Mouse (Mus musculus): ENCODE measurements around the gene Rnf208. TPM values are rescaled to one million over a fixed set of nuclear protein-coding genes. Genes with fewer than 3 reads are reported as not detected.
"Not testable (repeated sequence)": the region's sequence is repeated elsewhere in the genome, so short reads cannot be mapped to it uniquely, and the experiment has no call there.

Gene Rnf208
- polyA plus RNA-seq, 1 experiment from 2014 or later = 16.3 TPM

DNA sequence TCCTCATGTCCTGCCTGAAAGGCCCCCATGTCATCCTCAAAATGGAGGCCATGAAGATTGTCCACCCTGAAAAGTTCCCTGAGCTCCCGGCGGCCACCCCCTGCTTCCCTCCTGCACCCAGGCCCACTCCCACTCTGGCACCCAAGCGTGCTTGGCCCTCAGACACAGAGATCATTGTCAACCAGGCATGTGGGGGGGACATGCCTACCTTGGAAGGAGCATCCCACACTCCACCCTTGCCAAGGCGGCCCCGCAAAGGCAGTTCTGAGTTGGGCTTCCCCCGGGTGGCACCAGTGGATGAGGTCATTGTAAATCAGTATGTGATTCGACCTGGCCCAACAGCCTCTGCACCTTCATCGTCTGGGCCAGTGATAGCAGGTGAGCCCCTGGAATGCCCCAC, 1.3 kb downstream of the Rnf208 start:
- H3K27ac ChIP-seq (replicated peaks; ENCODE audit: low read depth, low read length) = no peak overlapping the region
- H3K27me3 ChIP-seq (replicated peaks; ENCODE audit: control insufficient read depth, insufficient read depth, low read length) = peaks cover 13% of the 10 kb centered on the region
- 73% methylated on average over 7 of the region's 8 CpGs for WGBS
- H3K4me2 ChIP-seq (ENCODE audit: low read depth, low read length) = peak overlapping the region; percentile 96; the same call in 1 of the 2 replicates
- peaks cover 15% of the 10 kb centered on the region for H3K4me1 ChIP-seq (ENCODE audit: control insufficient read depth, insufficient read depth, low read length)
- no peaks in the 10 kb centered on the region for H3K9me3 ChIP-seq (ENCODE audit: control insufficient read depth, low read length)
- ATAC-seq (ENCODE audit: low read depth) (no peak), DNase-seq (ENCODE audit: low spot score) (no peak)
- no peak overlapping the region for H3K4me3 ChIP-seq (ENCODE audit: low read depth, low read length)
- H3K9ac ChIP-seq (ENCODE audit: low read depth, low read length) = no peak overlapping the region
- peaks cover 14% of the 10 kb centered on the region; the same call in 1 of the 2 replicates for H3K36me3 ChIP-seq (ENCODE audit: control insufficient read depth, insufficient read depth, low read length)

DNA sequence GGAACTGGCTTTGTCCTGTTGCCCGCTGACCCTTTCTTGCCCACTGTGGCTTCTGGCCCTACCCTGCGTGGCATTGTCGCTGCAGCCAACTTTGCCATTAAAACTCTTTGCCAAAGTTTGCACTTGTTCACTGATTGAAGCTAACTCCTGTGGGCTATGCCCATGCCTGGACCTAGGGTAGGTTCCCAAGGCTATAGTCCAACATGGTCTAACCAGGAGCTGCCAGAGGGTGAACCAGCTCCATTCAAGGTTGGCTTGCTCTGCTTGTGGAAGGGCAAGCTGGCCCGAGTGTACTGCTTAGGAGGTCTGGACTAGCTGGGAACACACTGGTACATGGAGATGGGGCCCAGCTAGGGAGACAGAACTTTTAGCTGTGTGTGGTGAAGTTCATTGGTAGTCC, 2.1 kb downstream of the Rnf208 start:
- peaks cover 22% of the 10 kb centered on the region for H3K36me3 ChIP-seq (ENCODE audit: control insufficient read depth, insufficient read depth, low read length)
- no peak overlapping the region for H3K4me2 ChIP-seq (ENCODE audit: low read depth, low read length)
- H3K27ac ChIP-seq (replicated peaks; ENCODE audit: low read depth, low read length) = no peak overlapping the region
- 92% methylated on average over 4 of the region's 4 CpGs for WGBS
- no peak overlapping the region for H3K9ac ChIP-seq (ENCODE audit: low read depth, low read length)
- H3K9me3 ChIP-seq (ENCODE audit: control insufficient read depth, low read length) = no peaks in the 10 kb centered on the region
- H3K4me1 ChIP-seq (ENCODE audit: control insufficient read depth, insufficient read depth, low read length) = peaks cover 15% of the 10 kb centered on the region
- DNase-seq (ENCODE audit: low spot score) = no peak
- H3K27me3 ChIP-seq (replicated peaks; ENCODE audit: control insufficient read depth, insufficient read depth, low read length) = peaks cover 13% of the 10 kb centered on the region
- no peak for ATAC-seq (ENCODE audit: low read depth)
- H3K4me3 ChIP-seq (ENCODE audit: low read depth, low read length) = no peak overlapping the region

DNA sequence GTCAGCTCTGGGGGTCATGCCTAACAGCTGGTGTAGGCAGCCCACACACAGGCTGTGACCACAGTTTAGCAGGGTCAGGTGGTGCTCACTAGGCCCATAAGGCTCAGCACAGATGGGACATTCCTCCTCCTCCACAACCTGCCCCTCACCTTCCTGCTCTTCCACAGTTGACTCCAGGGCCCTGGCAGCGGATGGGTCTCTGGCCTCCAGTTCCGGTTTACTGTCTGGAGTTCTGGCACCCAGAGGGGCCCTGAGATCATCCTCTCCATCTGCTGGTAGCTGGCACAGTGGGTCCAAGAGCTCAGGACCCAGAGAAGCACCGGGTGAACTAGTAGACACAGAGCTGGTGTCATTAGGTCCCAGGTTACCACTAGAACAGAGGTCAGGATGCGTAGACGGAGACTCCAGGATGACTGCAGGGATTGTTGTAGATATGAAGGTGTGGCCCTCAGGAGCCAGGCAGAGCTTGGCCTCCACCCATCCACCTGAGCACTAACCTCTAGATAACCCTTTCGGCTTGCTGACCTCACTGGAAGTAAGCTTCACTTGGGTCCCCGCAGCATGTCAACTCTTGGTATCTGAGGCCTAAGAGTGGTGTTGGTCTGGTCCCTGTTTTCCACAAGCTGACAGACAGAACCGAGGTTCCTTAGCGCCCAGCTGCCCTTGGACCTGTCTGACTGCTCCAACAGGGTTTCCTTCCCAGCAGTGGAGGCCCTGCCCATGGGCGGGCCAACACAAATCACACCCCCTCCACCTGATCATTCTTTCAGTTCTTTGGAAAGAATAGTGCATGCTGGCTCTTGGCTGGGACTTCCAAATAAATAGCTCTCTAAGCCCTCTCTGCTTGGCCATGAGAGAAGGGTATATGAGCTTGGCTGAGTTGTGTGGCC, 4.4 kb downstream of the Rnf208 start, which contains the start of gene AL732309.1:
AL732309.1 (minus strand) TSS at position 681 of the 890 bp plus-strand sequence.
- ATAC-seq (ENCODE audit: low read depth) (no peak), DNase-seq (ENCODE audit: low spot score) (no peak)
- 89% methylated on average over 10 of the region's 10 CpGs for WGBS
- H3K4me3 ChIP-seq (ENCODE audit: low read depth, low read length) = no peak within 1 kb of the TSS
- H3K4me2 ChIP-seq (ENCODE audit: low read depth, low read length) = no peak within 1 kb of the TSS
- H3K4me1 ChIP-seq (ENCODE audit: control insufficient read depth, insufficient read depth, low read length) = peaks cover 4% of the 10 kb centered on the region
- H3K27ac ChIP-seq (replicated peaks; ENCODE audit: low read depth, low read length) = no peak within 1 kb of the TSS
- no peak within 1 kb of the TSS for H3K9ac ChIP-seq (ENCODE audit: low read depth, low read length)
- H3K36me3 ChIP-seq (ENCODE audit: control insufficient read depth, insufficient read depth, low read length) = peaks cover 39% of the 10 kb centered on the region
- peaks cover 10% of the 10 kb centered on the region for H3K27me3 ChIP-seq (replicated peaks; ENCODE audit: control insufficient read depth, insufficient read depth, low read length)
- H3K9me3 ChIP-seq (ENCODE audit: control insufficient read depth, low read length) = no peaks in the 10 kb centered on the region

DNA sequence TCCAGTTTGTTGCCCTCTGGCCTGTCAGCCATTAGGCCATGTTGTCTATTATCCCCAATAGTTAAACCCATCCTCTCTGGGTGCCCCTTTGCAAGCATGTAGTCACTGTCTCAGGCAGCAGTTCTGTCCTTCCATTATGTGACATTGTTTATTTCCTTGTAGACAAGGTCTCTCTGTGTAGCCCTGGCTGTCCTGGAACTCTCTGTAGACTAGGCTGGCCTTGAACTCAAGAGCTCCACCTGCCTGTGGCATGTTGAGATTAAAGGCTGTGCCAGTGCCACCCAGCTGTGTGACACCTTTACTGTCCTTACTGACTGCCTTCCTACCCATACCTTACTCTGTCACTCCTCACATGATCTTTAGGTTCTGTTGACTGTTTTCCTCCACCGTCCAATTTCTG, 10.3 kb downstream of the Rnf208 start:
- H3K27ac ChIP-seq (replicated peaks; ENCODE audit: low read depth, low read length) = no peak overlapping the region
- WGBS = 76% methylated on average over 1 of the region's 1 CpGs
- no peaks in the 10 kb centered on the region for H3K27me3 ChIP-seq (replicated peaks; ENCODE audit: control insufficient read depth, insufficient read depth, low read length)
- H3K9me3 ChIP-seq (ENCODE audit: control insufficient read depth, low read length) = no peaks in the 10 kb centered on the region
- H3K4me3 ChIP-seq (ENCODE audit: low read depth, low read length) = no peak overlapping the region
- peaks cover 36% of the 10 kb centered on the region for H3K36me3 ChIP-seq (ENCODE audit: control insufficient read depth, insufficient read depth, low read length)
- H3K9ac ChIP-seq (ENCODE audit: low read depth, low read length) = no peak overlapping the region
- no peak for ATAC-seq (ENCODE audit: low read depth)
- H3K4me1 ChIP-seq (ENCODE audit: control insufficient read depth, insufficient read depth, low read length) = peaks cover 10% of the 10 kb centered on the region; the same call in 1 of the 2 replicates
- no peak for DNase-seq (ENCODE audit: low spot score)
- no peak overlapping the region for H3K4me2 ChIP-seq (ENCODE audit: low read depth, low read length)

DNA sequence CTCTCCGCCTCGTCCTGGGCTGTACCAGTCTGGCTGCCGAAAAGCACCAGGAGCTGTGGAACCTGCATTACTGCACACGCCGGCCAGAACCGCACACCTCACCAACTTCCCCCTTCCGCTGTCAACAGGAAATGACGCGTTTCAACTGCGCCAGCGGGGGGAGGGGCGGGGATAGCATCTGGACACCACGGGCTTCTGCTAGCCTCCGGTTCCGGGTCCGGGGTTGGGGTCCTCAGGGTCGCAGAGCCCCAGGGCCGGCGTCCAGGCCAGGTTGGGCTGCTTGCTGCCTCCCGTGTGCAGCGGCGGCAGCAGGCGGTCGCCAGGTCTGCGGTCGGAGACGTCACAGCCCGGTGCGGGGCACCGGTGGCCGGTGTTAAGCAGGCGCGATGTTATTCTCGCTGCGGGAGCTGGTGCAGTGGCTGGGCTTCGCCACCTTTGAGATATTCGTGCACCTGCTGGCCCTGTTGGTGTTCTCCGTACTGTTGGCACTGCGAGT, 13.3 kb downstream of the Rnf208 start, which contains the start of gene Tmem203:
Tmem203 (plus strand) TSS at position 156 of the 496 bp plus-strand sequence.
- Histone ChIP-seq H3K4me2 (ENCODE audit: low read depth, low read length) (peak within 1 kb of the TSS; percentile 90), H3K36me3 (ENCODE audit: control insufficient read depth, insufficient read depth, low read length) (peaks cover 12% of the 10 kb centered on the region; the same call in 1 of the 2 replicates), H3K9ac (ENCODE audit: low read depth, low read length) (peak within 1 kb of the TSS; percentile 77), H3K4me1 (ENCODE audit: control insufficient read depth, insufficient read depth, low read length) (peaks cover 10% of the 10 kb centered on the region; the same call in 1 of the 2 replicates), H3K4me3 (ENCODE audit: low read depth, low read length) (peak within 1 kb of the TSS; percentile 78), H3K27me3 (replicated peaks; ENCODE audit: control insufficient read depth, insufficient read depth, low read length) (no peaks in the 10 kb centered on the region), H3K27ac (replicated peaks; ENCODE audit: low read depth, low read length) (peak within 1 kb of the TSS; percentile 65), H3K9me3 (ENCODE audit: control insufficient read depth, low read length) (no peaks in the 10 kb centered on the region)
- ATAC-seq (ENCODE audit: low read depth) (peak; percentile 93), DNase-seq (ENCODE audit: low spot score) (peak; percentile 92)
- 0% methylated on average over 20 of the region's 39 CpGs for WGBS

DNA sequence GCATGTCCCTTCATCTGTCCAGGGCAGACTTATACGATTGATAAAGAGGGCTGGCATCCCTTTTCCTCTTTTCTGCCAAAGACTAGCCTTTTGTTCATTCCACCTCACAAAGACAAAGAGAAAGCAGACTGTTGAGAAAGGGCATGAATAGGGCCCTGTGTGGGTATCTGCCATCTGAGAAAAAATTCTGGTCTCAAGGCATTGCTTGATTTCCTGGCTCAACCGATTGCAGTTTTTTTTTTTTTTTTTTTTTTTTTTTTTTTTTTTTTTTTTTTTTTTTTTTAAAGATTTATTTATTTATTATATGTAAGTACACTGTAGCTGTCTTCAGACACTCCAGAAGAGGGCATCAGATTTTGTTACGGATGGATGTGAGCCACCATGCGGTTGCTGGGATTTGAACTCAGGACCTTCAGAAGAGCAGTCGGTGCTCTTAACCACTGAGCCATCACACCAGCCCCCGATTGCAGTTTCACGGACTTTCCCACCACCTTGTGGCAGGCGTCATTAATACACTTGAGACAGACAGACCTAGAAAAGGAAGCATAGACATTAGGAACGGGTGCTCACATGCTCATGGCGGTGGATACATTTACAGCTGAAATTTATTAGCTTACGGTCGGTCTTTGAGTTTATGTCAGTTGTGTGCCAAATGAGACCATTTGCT, 14.5 kb downstream of the Rnf208 start:
- ATAC-seq (ENCODE audit: low read depth); H3K27ac ChIP-seq (replicated peaks; ENCODE audit: low read depth, low read length); H3K9me3 ChIP-seq (ENCODE audit: control insufficient read depth, low read length); H3K36me3 ChIP-seq (ENCODE audit: control insufficient read depth, insufficient read depth, low read length); H3K27me3 ChIP-seq (replicated peaks; ENCODE audit: control insufficient read depth, insufficient read depth, low read length); DNase-seq (ENCODE audit: low spot score); H3K4me1 ChIP-seq (ENCODE audit: control insufficient read depth, insufficient read depth, low read length): not testable (repeated sequence)
- peak overlapping the region; percentile 90 for H3K4me2 ChIP-seq (ENCODE audit: low read depth, low read length)
- H3K9ac ChIP-seq (ENCODE audit: low read depth, low read length) = peak overlapping the region; percentile 77; the same call in 1 of the 2 replicates
- 56% methylated on average over 10 of the region's 12 CpGs for whole genome bisulfite sequencing
- peak overlapping the region; percentile 78 for H3K4me3 ChIP-seq (ENCODE audit: low read depth, low read length)

DNA sequence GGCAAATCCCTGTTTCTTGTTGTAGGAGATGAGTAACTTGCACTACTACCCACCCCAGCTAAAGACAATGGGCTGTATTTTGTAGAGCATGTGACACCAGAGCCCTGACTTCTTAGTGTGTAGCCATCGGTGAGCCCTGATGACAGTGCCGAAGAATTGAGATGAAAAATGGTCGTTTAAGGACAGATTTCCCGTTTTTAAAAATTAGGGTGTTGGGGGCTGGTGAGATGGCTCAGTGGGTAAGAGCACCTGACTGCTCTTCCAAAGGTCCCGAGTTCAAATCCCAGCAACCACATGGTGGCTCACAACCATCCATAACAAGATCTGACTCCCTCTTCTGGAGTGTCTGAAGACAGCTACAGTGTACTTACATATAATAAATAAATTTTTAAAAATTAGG, 15.2 kb downstream of the Rnf208 start:
- H3K4me2 ChIP-seq (ENCODE audit: low read depth, low read length); ATAC-seq (ENCODE audit: low read depth); H3K9me3 ChIP-seq (ENCODE audit: control insufficient read depth, low read length); H3K27me3 ChIP-seq (replicated peaks; ENCODE audit: control insufficient read depth, insufficient read depth, low read length); H3K27ac ChIP-seq (replicated peaks; ENCODE audit: low read depth, low read length); H3K36me3 ChIP-seq (ENCODE audit: control insufficient read depth, insufficient read depth, low read length); H3K4me3 ChIP-seq (ENCODE audit: low read depth, low read length); DNase-seq (ENCODE audit: low spot score); H3K9ac ChIP-seq (ENCODE audit: low read depth, low read length): not testable (repeated sequence)
- 81% methylated on average over 5 of the region's 5 CpGs for WGBS
- H3K4me1 ChIP-seq (ENCODE audit: control insufficient read depth, insufficient read depth, low read length) = peaks cover 13% of the 10 kb centered on the region; the same call in 1 of the 2 replicates

DNA sequence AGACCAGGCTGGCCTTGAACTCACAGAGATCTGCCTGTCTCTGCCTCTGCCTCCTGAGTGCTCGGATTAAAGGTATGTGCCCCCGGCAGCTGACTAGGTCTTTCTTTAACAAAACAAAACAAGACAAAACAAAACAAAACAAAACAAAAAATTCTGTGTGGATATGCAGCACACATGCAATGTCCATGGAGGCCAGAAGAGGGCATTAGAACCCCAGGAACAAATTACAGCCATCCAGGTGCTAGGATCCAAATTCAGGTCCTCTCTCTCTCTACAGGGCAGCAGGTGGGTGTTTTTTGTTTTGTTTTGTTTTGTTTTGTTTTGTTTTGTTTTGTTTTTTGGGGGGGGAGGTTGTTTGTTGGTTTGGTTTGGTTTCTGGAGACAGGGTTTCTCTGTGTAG, 16.8 kb downstream of the Rnf208 start:
- no peak overlapping the region for H3K27ac ChIP-seq (replicated peaks; ENCODE audit: low read depth, low read length)
- WGBS = 51% methylated on average over 2 of the region's 2 CpGs
- H3K4me2 ChIP-seq (ENCODE audit: low read depth, low read length) = no peak overlapping the region
- peaks cover 22% of the 10 kb centered on the region for H3K4me1 ChIP-seq (ENCODE audit: control insufficient read depth, insufficient read depth, low read length)
- peaks cover 11% of the 10 kb centered on the region for H3K27me3 ChIP-seq (replicated peaks; ENCODE audit: control insufficient read depth, insufficient read depth, low read length)
- H3K9ac ChIP-seq (ENCODE audit: low read depth, low read length) = no peak overlapping the region
- no peak for DNase-seq (ENCODE audit: low spot score)
- H3K4me3 ChIP-seq (ENCODE audit: low read depth, low read length) = no peak overlapping the region
- no peaks in the 10 kb centered on the region for H3K9me3 ChIP-seq (ENCODE audit: control insufficient read depth, low read length)
- no peak for ATAC-seq (ENCODE audit: low read depth)
- no peaks in the 10 kb centered on the region for H3K36me3 ChIP-seq (ENCODE audit: control insufficient read depth, insufficient read depth, low read length)
